Mouse (Mus musculus) heart, postnatal 0 days (tissue): ENCODE data around the gene Nipa2.

ENCODE experiments used
- CTCF ChIP-seq: IDR thresholded peaks from 2 replicates; pipeline ENCODE4 v1.5.1; 2016; ENCODE audit warnings: antibody characterized with exemption, control low read depth, low read depth
- EP300 ChIP-seq: IDR thresholded peaks from 2 replicates; pipeline ENCODE4 v1.6.1; 2016; ENCODE audit warnings: antibody characterized with exemption, low read depth

DNA sequence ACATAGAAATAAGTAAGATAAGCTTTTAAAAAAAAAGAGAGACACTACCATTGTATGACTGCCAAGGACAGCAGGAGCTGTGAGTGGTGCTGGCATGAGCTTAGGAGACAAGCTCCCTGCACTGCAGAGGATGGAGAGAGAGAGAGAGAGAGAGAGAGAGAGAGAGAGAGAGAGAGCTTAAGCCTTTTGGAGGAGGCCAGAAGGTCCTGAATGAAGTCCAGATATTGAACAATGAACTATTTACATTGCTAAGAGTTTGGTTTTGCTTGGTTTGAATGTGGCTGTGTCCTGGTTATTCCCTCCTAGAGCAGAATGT is 48.7 kb upstream of the Nipa2 start:
- TF ChIP-seq CTCF = no peak
- no peak for TF ChIP-seq EP300
